Mouse (Mus musculus): ENCODE measurements at regions not wholly inside any gene's neighbourhood (a gene's known extent, or its start where the extent isn't known, plus 50 kb on each side); places are given as distances from the start of the nearest gene placed in this dataset.

GRCm38 (mm10) chr17:64922235-64922634 is 86.4 kb upstream of the 4930583I09Rik start:
- no peak overlapping the region for H3K4me3 ChIP-seq (ENCODE audit: low read depth, low read length)
- H3K9me3 ChIP-seq (replicated peaks; ENCODE audit: control insufficient read depth, insufficient read depth, low read length, poor library complexity, severe bottlenecking): no peaks in the 10 kb centered on the region
- TF ChIP-seq POLR2A (IDR thresholded peaks at IDR 0.05; ENCODE audit: insufficient read depth, low read length) (no peak), EP300 (IDR thresholded peaks at IDR 0.05; ENCODE audit: insufficient read depth, low read depth, low read length) (no peak), CTCF (IDR thresholded peaks at IDR 0.05; ENCODE audit: low read depth, low read length) (no peak)
- H3K27ac ChIP-seq (ENCODE audit: insufficient read depth, low read length): no peak overlapping the region
- H3K4me1 ChIP-seq (ENCODE audit: control insufficient read depth, insufficient read depth, low read length): no peaks in the 10 kb centered on the region
- H3K36me3 ChIP-seq (ENCODE audit: control insufficient read depth, insufficient read depth, low read length, poor library complexity, severe bottlenecking): no peaks in the 10 kb centered on the region
- H3K9ac ChIP-seq (ENCODE audit: low read depth, poor library complexity, severe bottlenecking): no peak overlapping the region
- H3K27me3 ChIP-seq (ENCODE audit: control insufficient read depth, insufficient read depth, low read length, poor library complexity, severe bottlenecking): no peaks in the 10 kb centered on the region

DNA sequence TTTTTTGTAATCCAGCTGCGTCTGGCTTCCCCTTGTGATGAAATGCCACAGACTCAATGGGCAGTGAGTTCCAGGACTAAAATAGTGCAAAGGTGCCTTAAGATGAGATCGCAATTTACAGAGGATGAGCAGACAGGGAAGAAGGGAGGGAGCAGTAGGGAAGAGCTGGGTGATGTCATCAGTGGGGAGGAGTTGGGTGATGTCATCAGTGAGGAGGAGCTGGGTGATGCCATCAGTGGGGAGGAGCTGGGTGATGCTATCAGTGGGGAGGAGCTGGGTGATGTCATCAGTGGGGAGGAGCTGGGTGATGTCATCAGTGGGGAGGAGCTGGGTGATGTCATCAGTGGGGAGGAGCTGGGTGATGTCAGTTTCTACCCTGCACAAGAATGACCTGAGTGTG is 84.4 kb upstream of the 4930583I09Rik start:
- TF ChIP-seq EP300 (IDR thresholded peaks at IDR 0.05; ENCODE audit: insufficient read depth, low read depth, low read length): no peak
- no peak for TF ChIP-seq POLR2A (IDR thresholded peaks at IDR 0.05; ENCODE audit: insufficient read depth, low read length)
- no peak overlapping the region for H3K9ac ChIP-seq (ENCODE audit: low read depth, poor library complexity, severe bottlenecking)
- H3K36me3 ChIP-seq (ENCODE audit: control insufficient read depth, insufficient read depth, low read length, poor library complexity, severe bottlenecking): no peaks in the 10 kb centered on the region
- no peak overlapping the region for H3K27ac ChIP-seq (ENCODE audit: insufficient read depth, low read length)
- H3K9me3 ChIP-seq (replicated peaks; ENCODE audit: control insufficient read depth, insufficient read depth, low read length, poor library complexity, severe bottlenecking): no peaks in the 10 kb centered on the region
- H3K4me3 ChIP-seq (ENCODE audit: low read depth, low read length): no peak overlapping the region
- H3K4me1 ChIP-seq (ENCODE audit: control insufficient read depth, insufficient read depth, low read length): no peaks in the 10 kb centered on the region
- no peaks in the 10 kb centered on the region for H3K27me3 ChIP-seq (ENCODE audit: control insufficient read depth, insufficient read depth, low read length, poor library complexity, severe bottlenecking)

- Histone ChIP-seq H3K9me3 (replicated peaks; ENCODE audit: control insufficient read depth, insufficient read depth, low read length, poor library complexity, severe bottlenecking) (no peaks in the 10 kb centered on the region), H3K4me1 (ENCODE audit: control insufficient read depth, insufficient read depth, low read length) (peaks cover 1% of the 10 kb centered on the region), H3K36me3 (ENCODE audit: control insufficient read depth, insufficient read depth, low read length, poor library complexity, severe bottlenecking) (no peaks in the 10 kb centered on the region), H3K4me3 (ENCODE audit: low read depth, low read length) (no peak overlapping the region), H3K27me3 (ENCODE audit: control insufficient read depth, insufficient read depth, low read length, poor library complexity, severe bottlenecking) (no peaks in the 10 kb centered on the region), H3K27ac (ENCODE audit: insufficient read depth, low read length) (no peak overlapping the region), H3K9ac (ENCODE audit: low read depth, poor library complexity, severe bottlenecking) (no peak overlapping the region)
- TF ChIP-seq CTCF (IDR thresholded peaks at IDR 0.05; ENCODE audit: low read depth, low read length): no peak
- no peak for TF ChIP-seq POLR2A (IDR thresholded peaks at IDR 0.05; ENCODE audit: insufficient read depth, low read length)
Measured at GRCm38 (mm10) chr17:64917830-64918229, 82.0 kb upstream of the 4930583I09Rik start.

- peaks cover 1% of the 10 kb centered on the region for H3K4me1 ChIP-seq (ENCODE audit: control insufficient read depth, insufficient read depth, low read length)
- no peaks in the 10 kb centered on the region for H3K27me3 ChIP-seq (ENCODE audit: control insufficient read depth, insufficient read depth, low read length, poor library complexity, severe bottlenecking)
- H3K4me3 ChIP-seq (ENCODE audit: low read depth, low read length): no peak overlapping the region
- H3K9me3 ChIP-seq (replicated peaks; ENCODE audit: control insufficient read depth, insufficient read depth, low read length, poor library complexity, severe bottlenecking): no peaks in the 10 kb centered on the region
- TF ChIP-seq POLR2A (IDR thresholded peaks at IDR 0.05; ENCODE audit: insufficient read depth, low read length): no peak
- TF ChIP-seq EP300 (IDR thresholded peaks at IDR 0.05; ENCODE audit: insufficient read depth, low read depth, low read length): no peak
- TF ChIP-seq CTCF (IDR thresholded peaks at IDR 0.05; ENCODE audit: low read depth, low read length): peak; percentile 78
- no peak overlapping the region for H3K27ac ChIP-seq (ENCODE audit: insufficient read depth, low read length)
- no peak overlapping the region for H3K9ac ChIP-seq (ENCODE audit: low read depth, poor library complexity, severe bottlenecking)
- H3K36me3 ChIP-seq (ENCODE audit: control insufficient read depth, insufficient read depth, low read length, poor library complexity, severe bottlenecking): no peaks in the 10 kb centered on the region
Measured at GRCm38 (mm10) chr17:64916657-64917056, 80.8 kb upstream of the 4930583I09Rik start.

DNA sequence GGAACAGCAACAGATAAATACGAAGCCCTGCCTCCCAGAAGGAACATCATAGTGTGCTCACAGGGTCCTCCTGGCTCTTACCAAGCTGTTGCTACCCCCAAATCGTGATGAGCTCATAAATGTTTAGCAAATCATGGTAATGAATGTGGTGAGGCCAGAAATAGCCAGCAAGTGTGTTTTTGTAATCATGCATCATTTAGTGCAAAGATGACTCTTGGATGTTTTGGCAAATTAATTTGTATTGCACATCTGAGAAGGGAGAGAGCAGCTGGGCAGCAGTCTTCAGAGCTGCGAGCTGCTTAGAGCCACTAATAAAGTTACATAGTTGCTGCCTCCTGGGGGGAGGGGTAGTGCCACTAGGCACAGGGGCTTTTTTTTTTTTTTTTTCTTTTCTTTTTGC is 79.8 kb upstream of the 4930583I09Rik start:
- Histone ChIP-seq H3K9me3 (replicated peaks; ENCODE audit: control insufficient read depth, insufficient read depth, low read length, poor library complexity, severe bottlenecking) (no peaks in the 10 kb centered on the region), H3K9ac (ENCODE audit: low read depth, poor library complexity, severe bottlenecking) (no peak overlapping the region), H3K4me1 (ENCODE audit: control insufficient read depth, insufficient read depth, low read length) (peaks cover 1% of the 10 kb centered on the region), H3K4me3 (ENCODE audit: low read depth, low read length) (no peak overlapping the region), H3K27ac (ENCODE audit: insufficient read depth, low read length) (no peak overlapping the region), H3K27me3 (ENCODE audit: control insufficient read depth, insufficient read depth, low read length, poor library complexity, severe bottlenecking) (no peaks in the 10 kb centered on the region), H3K36me3 (ENCODE audit: control insufficient read depth, insufficient read depth, low read length, poor library complexity, severe bottlenecking) (no peaks in the 10 kb centered on the region)
- TF ChIP-seq CTCF (IDR thresholded peaks at IDR 0.05; ENCODE audit: low read depth, low read length): no peak
- no peak for TF ChIP-seq POLR2A (IDR thresholded peaks at IDR 0.05; ENCODE audit: insufficient read depth, low read length)
- TF ChIP-seq EP300 (IDR thresholded peaks at IDR 0.05; ENCODE audit: insufficient read depth, low read depth, low read length): no peak

- no peaks in the 10 kb centered on the region for H3K27me3 ChIP-seq (ENCODE audit: control insufficient read depth, insufficient read depth, low read length, poor library complexity, severe bottlenecking)
- no peaks in the 10 kb centered on the region for H3K9me3 ChIP-seq (replicated peaks; ENCODE audit: control insufficient read depth, insufficient read depth, low read length, poor library complexity, severe bottlenecking)
- no peaks in the 10 kb centered on the region for H3K36me3 ChIP-seq (ENCODE audit: control insufficient read depth, insufficient read depth, low read length, poor library complexity, severe bottlenecking)
- no peak for TF ChIP-seq EP300 (IDR thresholded peaks at IDR 0.05; ENCODE audit: insufficient read depth, low read depth, low read length)
- TF ChIP-seq CTCF (IDR thresholded peaks at IDR 0.05; ENCODE audit: low read depth, low read length): no peak
- TF ChIP-seq POLR2A (IDR thresholded peaks at IDR 0.05; ENCODE audit: insufficient read depth, low read length): no peak
- no peak overlapping the region for H3K27ac ChIP-seq (ENCODE audit: insufficient read depth, low read length)
- H3K4me1 ChIP-seq (ENCODE audit: control insufficient read depth, insufficient read depth, low read length): peaks cover 1% of the 10 kb centered on the region
- no peak overlapping the region for H3K9ac ChIP-seq (ENCODE audit: low read depth, poor library complexity, severe bottlenecking)
- no peak overlapping the region for H3K4me3 ChIP-seq (ENCODE audit: low read depth, low read length)
Measured at GRCm38 (mm10) chr17:64915025-64915424, 79.2 kb upstream of the 4930583I09Rik start.

Measured in ES-Bruce4 (cell line).